Comparison of ENCODE assay signal across 10 mouse cellular contexts in the genomic region with DNA sequence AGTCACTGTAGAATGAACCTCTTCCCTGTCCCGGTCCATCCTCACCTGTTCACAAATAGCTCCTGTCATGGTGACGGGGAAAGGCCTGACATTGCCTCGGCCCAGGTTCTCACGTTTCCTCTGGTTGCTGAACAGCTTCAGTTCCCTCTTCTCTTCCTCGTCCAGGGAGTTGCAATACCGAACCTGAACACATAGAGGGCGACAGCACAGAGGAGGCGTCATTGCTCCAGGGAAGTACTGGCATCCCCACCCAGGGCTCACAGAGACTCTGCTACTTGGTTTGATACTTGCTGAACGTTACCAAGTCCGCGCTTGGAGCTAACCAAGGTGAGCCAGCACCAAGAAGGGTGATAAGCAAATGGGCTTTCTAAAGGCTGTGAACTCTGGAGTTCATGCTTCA.
A peak's percentile ranks its signal among the peaks of the same experiment; 100 is the strongest.
DNase-seq lines count a peak whose midpoint lies in the region; ATAC-seq and TF ChIP-seq lines count a peak whose summit lies in the region.
"Had no signal": no experiment of that assay in that cellular context is flagged by ENCODE, and none has a peak within 500 bp of the region (broad histone marks: within the 10 kb centered on the region; RNA-seq: fewer than 3 reads in every experiment).

No protein-coding gene starts in this region.

- H3K9me3 ChIP-seq in intestine, postnatal 0 days (ENCODE audit: control insufficient read depth) = no peaks in the 10 kb centered on the region
- no peaks in the 10 kb centered on the region for H3K9me3 ChIP-seq in intestine, embryonic 16.5 days (ENCODE audit: control insufficient read depth, low read length)
- peaks cover 14% of the 10 kb centered on the region; the same call in 1 of the 2 replicates for H3K9me3 ChIP-seq in E14TG2a.4 (ENCODE audit: low read length)
- H3K9me3 ChIP-seq: embryonic facial prominence, embryonic 12.5 days; neural tube, embryonic 12.5 days had no signal

- no peaks in the 10 kb centered on the region for H3K27me3 ChIP-seq in intestine, postnatal 0 days (replicated peaks; ENCODE audit: control insufficient read depth, insufficient read depth, low read length)
- no peaks in the 10 kb centered on the region for H3K27me3 ChIP-seq in intestine, embryonic 16.5 days (replicated peaks; ENCODE audit: control insufficient read depth, insufficient read depth, low read length)
- no peaks in the 10 kb centered on the region for H3K27me3 ChIP-seq in E14TG2a.4 (ENCODE audit: insufficient read depth, low read length)
- H3K27me3 ChIP-seq: embryonic facial prominence, embryonic 12.5 days; neural tube, embryonic 12.5 days had no signal

- no peaks in the 10 kb centered on the region for H3K36me3 ChIP-seq in intestine, postnatal 0 days (ENCODE audit: control insufficient read depth, insufficient read depth)
- H3K36me3 ChIP-seq in intestine, embryonic 16.5 days (ENCODE audit: control insufficient read depth, insufficient read depth, low read length) = 0 out of 2 replicates have a peak, but pooled peaks cover 2% of the 10 kb centered on the region
- H3K36me3 ChIP-seq in E14TG2a.4 (ENCODE audit: insufficient read depth, low read length) = no peaks in the 10 kb centered on the region

- peak; percentile 75 for TF ChIP-seq CTCF in intestine, postnatal 0 days (IDR thresholded peaks at IDR 0.05; ENCODE audit: low read depth)
- peak; percentile 75 for TF ChIP-seq CTCF in E14TG2a.4 (conservative IDR thresholded peaks at IDR 0.05; ENCODE audit: low read length)

- H3K4me1 ChIP-seq in intestine, postnatal 0 days (replicated peaks; ENCODE audit: control insufficient read depth, insufficient read depth, low read length) = no peaks in the 10 kb centered on the region
- H3K4me1 ChIP-seq in intestine, embryonic 16.5 days (ENCODE audit: control insufficient read depth, insufficient read depth, low read length) = no peaks in the 10 kb centered on the region
- no peaks in the 10 kb centered on the region for H3K4me1 ChIP-seq in E14TG2a.4 (replicated peaks; ENCODE audit: low read depth, low read length)
- H3K4me1 ChIP-seq: embryonic facial prominence, embryonic 12.5 days; neural tube, embryonic 12.5 days had no signal

- DNase-seq in NIH3T3 (ENCODE audit: low read depth) = peak; percentile 44
- DNase-seq in gastrocnemius, postnatal 14 days = peak; percentile 23
- DNase-seq in lung, postnatal 36 days = peak; percentile 58
- no peak for DNase-seq in layer of hippocampus, adult 9-11 months
- DNase-seq in layer of hippocampus, postnatal 36 days = no peak

- intact Hi-C loops in gastrocnemius, postnatal 14 days (cut with DNase I; ENCODE audit: low total_unique reads) = no loop called here

- no peak for ATAC-seq in intestine, postnatal 0 days
- ATAC-seq in intestine, embryonic 16.5 days = no peak

- no peak overlapping the region for H3K4me3 ChIP-seq in intestine, postnatal 0 days (ENCODE audit: low read depth, low read length)
- no peak overlapping the region for H3K4me3 ChIP-seq in intestine, embryonic 16.5 days (ENCODE audit: low read length)
- H3K4me3 ChIP-seq in E14TG2a.4 (replicated peaks; ENCODE audit: low read length) = no peak overlapping the region
- H3K4me3 ChIP-seq: embryonic facial prominence, embryonic 12.5 days; neural tube, embryonic 12.5 days had no signal

- H3K9ac ChIP-seq in intestine, postnatal 0 days (ENCODE audit: low read depth, low read length) = no peak overlapping the region
- no peak overlapping the region for H3K9ac ChIP-seq in intestine, embryonic 16.5 days (ENCODE audit: low read depth, low read length)
- H3K9ac ChIP-seq: embryonic facial prominence, embryonic 12.5 days; neural tube, embryonic 12.5 days had no signal

- H3K4me2 ChIP-seq in intestine, postnatal 0 days (replicated peaks; ENCODE audit: low read depth) = no peak overlapping the region
- H3K4me2 ChIP-seq in intestine, embryonic 16.5 days (ENCODE audit: low read depth, low read length) = no peak overlapping the region
- H3K4me2 ChIP-seq: embryonic facial prominence, embryonic 12.5 days; neural tube, embryonic 12.5 days had no signal

- H3K27ac ChIP-seq in intestine, postnatal 0 days (ENCODE audit: low read depth, low read length) = no peak overlapping the region
- no peak overlapping the region for H3K27ac ChIP-seq in intestine, embryonic 16.5 days (ENCODE audit: low read length)
- H3K27ac ChIP-seq: embryonic facial prominence, embryonic 12.5 days; neural tube, embryonic 12.5 days had no signal

- WGBS in intestine, postnatal 0 days = 52% methylated on average over 11 of the region's 11 CpGs
- 54% methylated on average over 11 of the region's 11 CpGs for WGBS in intestine, embryonic 16.5 days

Comparison
In these comparisons a context has a peak if more than half of its experiments do, and no peak if none do; other contexts are left out.
1. DNase-seq: peak in NIH3T3 (single experiment), gastrocnemius, postnatal 14 days (single experiment) and lung, postnatal 36 days (single experiment); none in layer of hippocampus, adult 9-11 months (single experiment) and layer of hippocampus, postnatal 36 days (0 of 2).